Mouse (Mus musculus) embryonic fibroblast, embryonic 13.5 days (primary cell): ENCODE data around the gene G430095P16Rik. TPM values are rescaled to one million over a fixed set of nuclear protein-coding genes. Genes with fewer than 3 reads are reported as not detected.

Source experiments
- H3K27ac ChIP-seq: 2 replicates; pipeline ENCODE4 v1.5.1; 2012; ENCODE audit warnings: low read length, control low read depth, inconsistent platforms; ENCODE audit not compliant: insufficient read depth
- H3K4me1 ChIP-seq: 2 replicates; pipeline ENCODE4 v1.6.1; 2011; ENCODE audit warnings: low read length; ENCODE audit not compliant: control insufficient read depth, insufficient read depth
- H3K4me3 ChIP-seq: 2 replicates; pipeline ENCODE4 v1.5.1; 2011; ENCODE audit warnings: mild to moderate bottlenecking, control low read depth, low read length; ENCODE audit not compliant: insufficient read depth
- CTCF ChIP-seq: IDR thresholded peaks from 2 replicates; pipeline ENCODE4 v1.5.1; 2011; ENCODE audit warnings: mild to moderate bottlenecking, control low read depth, low read length, moderate library complexity, borderline replicate concordance; ENCODE audit not compliant: insufficient read depth
- POLR2A ChIP-seq: IDR thresholded peaks from 2 replicates; pipeline ENCODE4 v1.6.1; 2011; ENCODE audit warnings: low read depth, mild to moderate bottlenecking, control low read depth, low read length, moderate library complexity
- polyA plus RNA-seq: library from polyadenylated mRNA; stranded (reverse); fragments of >200 nt; gene quantifications from 2 replicates; pipeline ENCODE4 v1.2.4, GENCODE M21; 2011; ENCODE audit warnings: low read depth; ENCODE audit not compliant: missing spikeins, insufficient read length

The G430095P16Rik gene
- polyA plus RNA-seq, 1 experiment: 0.74 TPM

DNA sequence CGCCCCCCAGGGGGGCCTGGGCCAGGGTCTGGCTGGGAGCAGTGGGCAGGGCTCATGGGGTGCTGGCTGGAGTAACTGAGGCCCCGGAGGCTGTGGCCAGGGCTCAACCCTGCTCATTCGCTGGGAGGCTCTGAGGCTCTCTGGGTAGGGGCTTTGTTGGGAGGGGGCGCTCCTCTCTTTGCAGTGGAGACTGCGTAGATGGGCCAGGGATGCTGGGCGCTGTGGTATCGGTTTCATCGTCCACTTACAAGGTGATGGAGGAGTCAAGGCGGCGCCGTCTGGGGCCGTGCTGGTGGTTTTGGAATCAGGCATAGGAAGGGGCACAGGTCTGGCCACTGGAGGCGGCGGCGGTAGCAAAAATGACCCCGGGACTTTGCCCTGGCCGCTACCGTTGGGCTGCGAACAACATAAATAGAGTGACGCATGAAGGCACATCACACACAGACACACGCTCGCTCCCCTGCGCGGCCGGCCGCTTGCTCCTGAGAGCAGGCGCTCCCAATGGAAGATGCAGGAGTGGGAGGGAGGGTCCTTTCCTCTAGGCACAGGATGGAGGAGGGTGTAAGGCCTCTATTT lies 6.8 kb upstream of the G430095P16Rik start:
- no peak overlapping the region for H3K27ac ChIP-seq
- no peak overlapping the region for H3K4me3 ChIP-seq
- TF ChIP-seq POLR2A: no peak
- TF ChIP-seq CTCF: no peak
- H3K4me1 ChIP-seq: peaks cover 19% of the 10 kb centered on the region

GRCm38 (mm10) chr8:84716790-84717189 lies 6.0 kb upstream of the G430095P16Rik start:
- Histone ChIP-seq H3K4me1 (peaks cover 14% of the 10 kb centered on the region), H3K27ac (no peak overlapping the region), H3K4me3 (no peak overlapping the region)
- TF ChIP-seq CTCF (no peak), POLR2A (no peak)

DNA sequence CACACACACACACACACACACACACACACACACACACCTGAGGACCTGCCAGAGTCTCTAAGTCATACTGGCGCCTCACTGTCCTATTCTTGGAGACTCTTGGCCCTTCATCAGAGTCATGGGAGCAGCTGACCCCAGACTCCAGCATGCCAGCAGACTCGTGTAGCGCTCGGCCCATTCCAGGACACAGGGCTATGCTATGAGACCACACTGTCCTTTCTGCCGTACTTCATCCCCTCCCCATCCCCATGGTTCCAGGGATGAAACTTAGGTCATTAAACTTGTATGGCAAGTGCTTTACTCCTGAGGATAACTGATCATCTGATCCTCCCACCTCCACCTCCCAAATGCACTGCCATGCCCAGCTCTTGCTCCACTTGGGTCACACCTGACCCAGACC lies 4.3 kb upstream of the G430095P16Rik start:
- TF ChIP-seq POLR2A (no peak), CTCF (no peak)
- Histone ChIP-seq H3K4me3 (no peak overlapping the region), H3K27ac (no peak overlapping the region), H3K4me1 (peaks cover 10% of the 10 kb centered on the region)

- Histone ChIP-seq H3K27ac (no peak overlapping the region), H3K4me1 (peaks cover 17% of the 10 kb centered on the region), H3K4me3 (no peak overlapping the region)
- no peak for TF ChIP-seq CTCF
- no peak for TF ChIP-seq POLR2A
These were observed 3.7 kb upstream of the G430095P16Rik start for GRCm38 (mm10) chr8:84718959-84719690.

- Histone ChIP-seq H3K4me3 (no peak overlapping the region), H3K27ac (peak overlapping the region; percentile 91), H3K4me1 (peaks cover 21% of the 10 kb centered on the region)
- TF ChIP-seq POLR2A (no peak), CTCF (no peak)
These were observed 317 bp upstream of the G430095P16Rik start for GRCm38 (mm10) chr8:84722530-84722849.

DNA sequence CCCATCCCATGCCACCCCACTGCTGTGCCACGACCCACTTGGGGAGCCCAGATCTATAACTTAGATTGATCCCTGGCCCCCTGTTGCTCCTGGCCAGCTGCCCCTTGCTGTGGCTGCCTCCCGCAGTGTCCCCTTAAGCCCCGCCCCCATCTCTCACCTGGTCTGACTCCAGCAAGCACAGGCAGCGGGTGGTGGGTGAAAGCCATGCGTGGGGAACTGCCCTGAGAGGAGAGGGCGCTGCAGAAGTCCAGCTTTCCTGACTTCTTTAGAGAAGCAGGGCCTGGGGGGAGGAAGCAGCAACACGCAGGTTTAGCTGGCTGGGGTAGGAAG lies 729 bp downstream of the G430095P16Rik start:
- H3K27ac ChIP-seq: peak overlapping the region; percentile 91
- no peak for TF ChIP-seq CTCF
- TF ChIP-seq POLR2A: no peak
- H3K4me1 ChIP-seq: peaks cover 21% of the 10 kb centered on the region
- H3K4me3 ChIP-seq: no peak overlapping the region

GRCm38 (mm10) chr8:84724683-84725082 lies 1.9 kb downstream of the G430095P16Rik start:
- H3K4me1 ChIP-seq: peaks cover 16% of the 10 kb centered on the region
- no peak for TF ChIP-seq CTCF
- no peak for TF ChIP-seq POLR2A
- no peak overlapping the region; the same call in 1 of the 2 replicates for H3K27ac ChIP-seq
- H3K4me3 ChIP-seq: no peak overlapping the region

DNA sequence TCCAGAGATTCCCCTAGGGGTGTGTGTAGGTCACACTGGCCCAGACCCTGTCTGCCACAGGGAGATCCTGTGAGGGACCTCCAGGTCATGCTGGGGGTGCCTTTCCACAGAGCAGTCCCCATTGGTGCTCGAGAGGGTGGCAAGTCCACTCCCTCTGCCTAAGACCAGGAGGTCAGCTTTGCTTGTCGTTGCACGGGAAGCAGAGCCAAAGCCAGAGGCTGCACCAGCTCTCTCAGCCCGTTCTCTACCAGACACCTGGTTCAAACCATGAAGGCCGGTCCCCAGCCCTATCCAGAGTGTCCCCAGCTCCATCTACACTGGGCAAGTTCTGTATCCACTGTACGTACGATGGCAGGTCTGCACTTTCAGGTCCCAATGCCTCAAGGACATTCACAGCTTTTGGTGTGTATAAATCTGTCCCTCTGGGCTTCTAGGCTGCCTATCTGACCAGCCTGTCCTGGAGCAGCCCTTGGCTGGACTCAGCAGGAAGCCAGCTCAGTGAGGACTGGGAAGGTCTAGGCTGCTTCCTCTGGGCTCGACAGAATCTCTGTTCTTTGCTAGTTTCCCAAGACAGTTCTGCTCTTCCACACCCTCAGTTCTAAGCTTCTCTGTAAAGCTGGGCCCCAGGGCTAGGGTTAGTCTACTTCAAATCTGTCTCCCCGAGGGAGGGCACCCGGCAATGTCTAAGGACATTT lies 2.6 kb downstream of the G430095P16Rik start:
- TF ChIP-seq CTCF: no peak
- TF ChIP-seq POLR2A: no peak
- H3K4me1 ChIP-seq: peaks cover 16% of the 10 kb centered on the region
- peak overlapping the region; percentile 22; the same call in 1 of the 2 replicates for H3K27ac ChIP-seq
- H3K4me3 ChIP-seq: no peak overlapping the region

GRCm38 (mm10) chr8:84725941-84726259 lies 3.1 kb downstream of the G430095P16Rik start:
- H3K4me3 ChIP-seq: no peak overlapping the region

DNA sequence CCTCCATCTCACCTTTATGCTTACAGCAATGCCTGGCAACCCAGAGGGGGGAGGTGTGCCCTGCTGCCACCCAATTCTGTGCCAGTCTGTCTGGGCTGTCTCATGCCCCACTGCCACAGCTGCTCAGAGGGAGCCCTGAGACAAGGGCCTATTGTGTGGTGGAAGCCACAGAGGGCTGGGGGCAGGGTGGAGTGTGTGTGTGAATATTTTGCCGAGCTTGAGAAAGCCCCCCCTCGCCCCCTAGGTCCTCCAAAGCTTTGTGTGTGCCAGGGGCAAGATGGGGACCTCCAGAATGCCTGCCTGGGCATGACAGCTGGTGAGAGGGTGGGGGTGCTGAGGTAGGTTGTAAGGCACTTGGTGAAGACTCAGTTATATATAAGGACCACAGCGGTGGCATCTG lies 5.7 kb downstream of the G430095P16Rik start:
- Histone ChIP-seq H3K4me3 (no peak overlapping the region), H3K27ac (no peak overlapping the region), H3K4me1 (peaks cover 11% of the 10 kb centered on the region; the same call in 1 of the 2 replicates)
- no peak for TF ChIP-seq CTCF
- no peak for TF ChIP-seq POLR2A

More at GRCm38 (mm10) chr8:84725941-84726259, 3.1 kb downstream of the G430095P16Rik start:
- Histone ChIP-seq H3K27ac (peak overlapping the region; percentile 22; the same call in 1 of the 2 replicates), H3K4me1 (peaks cover 16% of the 10 kb centered on the region)
- TF ChIP-seq CTCF: no peak
- TF ChIP-seq POLR2A: no peak
